Mouse (Mus musculus) cortical plate, adult 2 months (tissue): ENCODE measurements around the gene Fen1.

Source experiments
- CTCF ChIP-seq: fragments of 200-500 bp; IDR thresholded peaks from 2 replicates; pipeline ENCODE4 v1.5.1; 2011; ENCODE audit warnings: mild to moderate bottlenecking, control low read depth, low read length; ENCODE audit not compliant: insufficient read depth; ENCODE audit errors: extremely low read depth
- POLR2A ChIP-seq: fragments of 200-500 bp; IDR thresholded peaks from 2 replicates; pipeline ENCODE4 v1.6.1; 2011; ENCODE audit warnings: mild to moderate bottlenecking, low read length, control low read depth; ENCODE audit not compliant: insufficient read depth; ENCODE audit errors: extremely low read depth

DNA sequence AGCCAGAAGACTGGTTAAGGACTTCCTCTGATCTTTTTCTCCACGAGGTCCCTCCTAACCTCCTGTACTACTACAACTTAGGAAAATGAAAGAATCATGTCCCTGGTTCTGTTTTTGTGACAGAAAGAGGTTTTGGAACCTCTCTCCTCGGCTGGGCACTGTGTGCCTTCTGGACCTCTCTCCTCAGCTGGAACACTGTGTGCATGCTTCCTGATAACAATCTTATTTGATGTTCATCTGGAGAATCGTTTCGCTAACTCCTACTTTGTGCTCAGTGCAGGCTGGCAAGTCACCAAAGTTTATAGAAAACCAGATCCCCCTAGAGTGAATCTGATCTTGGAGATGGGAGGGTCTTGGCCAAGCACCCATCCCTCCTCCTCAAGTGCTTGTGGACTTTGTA, 36.9 kb downstream of the Fen1 start:
- no peak for TF ChIP-seq POLR2A
- TF ChIP-seq CTCF = no peak
